Mouse (Mus musculus) stomach, postnatal 0 days (tissue): ENCODE results near the gene Nktr. TPM values are rescaled to one million over a fixed set of nuclear protein-coding genes. Genes with fewer than 3 reads are reported as not detected.

Experiments used
- ATAC-seq: fragments of 200-750 bp; cut with Nextera tagmentation; 2 replicates; pipeline ENCODE4 v1.8.0; 2017; ENCODE audit not compliant: low FRiP score, low TSS enrichment
- DNase-seq: peaks from one replicate; pipeline ENCODE4 v3.0.0-alpha.2; 2016; ENCODE audit warnings: low spot score
- H3K27ac ChIP-seq: fragments of 300-500 bp; sonication (generic); replicated peaks from 2 replicates; pipeline ENCODE4 v1.5.1; 2014; ENCODE audit warnings: mild to moderate bottlenecking, control low read depth
- H3K27me3 ChIP-seq: fragments of 300-500 bp; sonication (generic); 2 replicates; pipeline ENCODE4 v1.6.1; 2014; ENCODE audit warnings: low read length; ENCODE audit not compliant: control insufficient read depth, insufficient read depth
- H3K36me3 ChIP-seq: fragments of 300-500 bp; sonication (generic); 2 replicates; pipeline ENCODE4 v1.6.1; 2014; ENCODE audit warnings: low read length, mixed read lengths; ENCODE audit not compliant: control insufficient read depth, insufficient read depth
- H3K4me1 ChIP-seq: fragments of 300-500 bp; sonication (generic); replicated peaks from 2 replicates; pipeline ENCODE4 v1.6.1; 2014; ENCODE audit warnings: antibody characterized with exemption; ENCODE audit not compliant: control insufficient read depth, insufficient read depth
- H3K4me2 ChIP-seq: fragments of 300-500 bp; sonication (generic); replicated peaks from 2 replicates; pipeline ENCODE4 v1.6.1; 2014; ENCODE audit warnings: low read depth, mild to moderate bottlenecking, control low read depth, moderate library complexity
- H3K4me3 ChIP-seq: fragments of 300-500 bp; sonication (generic); 2 replicates; pipeline ENCODE4 v1.5.1; 2014; ENCODE audit warnings: low read depth, low read length, control low read depth
- H3K9ac ChIP-seq: fragments of 300-500 bp; sonication (generic); 2 replicates; pipeline ENCODE4 v1.6.1; 2014; ENCODE audit warnings: mild to moderate bottlenecking, low read length, control low read depth, mixed read lengths
- H3K9me3 ChIP-seq: fragments of 300-500 bp; sonication (generic); 2 replicates; pipeline ENCODE4 v1.6.1; 2016; ENCODE audit warnings: low read length; ENCODE audit not compliant: control insufficient read depth
- CTCF ChIP-seq: IDR thresholded peaks from 2 replicates; pipeline ENCODE4 v1.5.1; 2016; ENCODE audit warnings: antibody characterized with exemption, low read depth, mild to moderate bottlenecking, moderate library complexity
- EP300 ChIP-seq: optimal IDR thresholded peaks from 2 replicates; pipeline ENCODE3; 2016; ENCODE audit warnings: antibody characterized with exemption
- WGBS: fragments of 180-500 bp; shearing (Covaris S2); extraction: QIAGEN DNeasy Blood & Tissue Kit; methylation state at CpG from one replicate; pipeline ENCODE4 v1.1.7; 2014; 5-methylcytosine and 5-hydroxymethylcytosine counted together
- polyA plus RNA-seq: library from polyadenylated mRNA; unstranded; fragments of >200 nt; fragmentation: Nextera tagmentation; extraction: Ambion mirVana; gene quantifications from 2 replicates; pipeline ENCODE4 v1.2.1, GENCODE M21; 2015

The Nktr gene
- polyA plus RNA-seq, 1 experiment from 2014 or later, result 32.0 TPM

DNA sequence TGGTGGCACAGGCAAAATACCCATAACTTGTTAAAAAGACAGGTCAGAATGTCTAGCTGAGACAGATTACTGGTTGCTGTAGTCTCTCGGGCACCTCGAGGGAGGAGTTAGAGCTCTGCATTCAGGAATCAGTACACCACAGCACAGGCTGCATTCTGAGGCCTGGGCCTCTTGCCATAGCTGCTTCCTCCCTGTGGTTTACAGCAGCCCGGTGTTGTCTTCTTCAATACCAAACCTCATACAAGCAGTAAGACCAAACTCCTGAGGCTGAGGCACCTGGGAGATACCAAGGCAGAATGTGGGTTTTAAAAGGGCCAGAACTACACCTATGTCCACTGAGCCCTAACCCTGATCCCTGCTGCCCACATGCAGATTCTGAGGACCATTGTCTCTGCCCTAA lies 38.5 kb downstream of the Nktr start:
- 21% methylated on average over 3 of the region's 3 CpGs for WGBS
- ATAC-seq, result no peak
- DNase-seq, result peak; percentile 27
- Histone ChIP-seq H3K9me3 (no peaks in the 10 kb centered on the region), H3K4me3 (no peak overlapping the region), H3K27ac (0 out of 2 replicates have a peak overlapping the region, but pooled peaks have one; percentile 13), H3K27me3 (no peaks in the 10 kb centered on the region), H3K9ac (no peak overlapping the region), H3K4me1 (0 out of 2 replicates have a peak, but pooled peaks cover 8% of the 10 kb centered on the region), H3K4me2 (no peak overlapping the region), H3K36me3 (peaks cover 17% of the 10 kb centered on the region; the same call in 1 of the 2 replicates)
- no peak for TF ChIP-seq EP300
- no peak for TF ChIP-seq CTCF

DNA sequence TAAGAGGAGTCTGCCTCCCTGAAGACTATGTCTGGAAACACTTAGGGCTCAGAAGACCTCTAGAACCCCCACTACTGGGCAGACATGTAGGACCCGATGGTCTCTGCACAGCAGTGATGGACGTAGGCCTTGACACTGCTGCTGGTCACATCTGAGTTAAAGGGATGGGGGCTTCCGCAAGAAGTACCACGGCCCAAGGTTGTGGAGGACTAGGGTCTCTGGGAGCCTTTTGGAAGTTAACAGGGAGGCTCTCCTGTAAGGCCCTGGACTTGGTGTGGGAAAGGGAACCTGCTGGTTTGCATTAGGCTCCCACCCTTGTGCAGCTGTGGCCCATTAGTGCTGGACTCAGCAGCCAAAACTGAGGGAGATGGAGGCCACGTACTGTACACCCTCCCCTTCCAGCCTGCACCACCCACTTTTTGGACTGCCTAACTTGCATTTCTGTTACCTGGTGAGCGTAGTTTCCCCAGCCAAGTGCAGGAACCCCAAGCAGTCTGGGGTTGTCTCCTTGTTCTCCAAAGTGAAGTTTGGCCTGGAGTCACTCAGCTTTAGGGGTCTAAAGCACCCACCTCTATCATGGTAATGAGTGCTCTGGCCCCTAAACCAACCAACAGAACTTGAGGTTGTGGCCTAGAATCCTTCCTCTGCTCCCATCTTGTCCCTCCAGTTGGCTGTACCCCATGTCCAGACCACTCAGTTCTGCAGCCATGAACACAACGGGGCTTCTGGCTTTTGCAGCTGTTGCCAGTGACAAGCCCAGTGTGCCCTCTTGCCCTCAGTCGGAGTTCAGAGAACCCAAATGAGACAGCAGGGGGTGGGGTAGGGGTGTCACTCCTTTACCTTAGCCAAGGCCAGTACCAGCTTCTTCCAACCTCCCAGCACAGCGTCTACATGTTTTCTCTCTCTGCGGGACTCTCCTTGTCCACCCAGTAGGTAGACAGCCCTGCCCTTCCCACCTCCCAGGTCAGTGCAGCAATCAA lies 39.2 kb downstream of the Nktr start:
- Histone ChIP-seq H3K27ac (0 out of 2 replicates have a peak overlapping the region, but pooled peaks have one; percentile 13), H3K4me3 (no peak overlapping the region), H3K9me3 (no peaks in the 10 kb centered on the region), H3K4me1 (0 out of 2 replicates have a peak, but pooled peaks cover 8% of the 10 kb centered on the region), H3K36me3 (peaks cover 13% of the 10 kb centered on the region; the same call in 1 of the 2 replicates), H3K27me3 (no peaks in the 10 kb centered on the region), H3K4me2 (peak overlapping the region; percentile 96), H3K9ac (0 out of 2 replicates have a peak overlapping the region, but pooled peaks have one; percentile 89)
- TF ChIP-seq EP300 (no peak), CTCF (no peak)
- ATAC-seq, result no peak
- peak; percentile 38 for DNase-seq
- WGBS, result 47% methylated on average over 10 of the region's 10 CpGs

- under 1% methylated on average over 81 of the region's 97 CpGs for WGBS
- TF ChIP-seq CTCF, result no peak
- no peak for TF ChIP-seq EP300
- H3K36me3 ChIP-seq, result peaks cover 8% of the 10 kb centered on the region; the same call in 1 of the 2 replicates
- peak within 1 kb of the TSS; percentile 73 for H3K4me3 ChIP-seq
- peak; percentile 69 for DNase-seq
- H3K4me1 ChIP-seq, result 0 out of 2 replicates have a peak, but pooled peaks cover 8% of the 10 kb centered on the region
- ATAC-seq, result peak; percentile 74
- H3K4me2 ChIP-seq, result peak within 1 kb of the TSS; percentile 96
- peak within 1 kb of the TSS; percentile 92 for H3K27ac ChIP-seq
- peak within 1 kb of the TSS; percentile 89 for H3K9ac ChIP-seq
- no peaks in the 10 kb centered on the region for H3K27me3 ChIP-seq
- no peaks in the 10 kb centered on the region for H3K9me3 ChIP-seq
These were observed 40.4 kb downstream of the Nktr start, which contains the start of gene Zfp651 for GRCm38 (mm10) chr9:121759091-121760081. Gene Zfp651 (plus strand): TSS chr9:121759330.

DNA sequence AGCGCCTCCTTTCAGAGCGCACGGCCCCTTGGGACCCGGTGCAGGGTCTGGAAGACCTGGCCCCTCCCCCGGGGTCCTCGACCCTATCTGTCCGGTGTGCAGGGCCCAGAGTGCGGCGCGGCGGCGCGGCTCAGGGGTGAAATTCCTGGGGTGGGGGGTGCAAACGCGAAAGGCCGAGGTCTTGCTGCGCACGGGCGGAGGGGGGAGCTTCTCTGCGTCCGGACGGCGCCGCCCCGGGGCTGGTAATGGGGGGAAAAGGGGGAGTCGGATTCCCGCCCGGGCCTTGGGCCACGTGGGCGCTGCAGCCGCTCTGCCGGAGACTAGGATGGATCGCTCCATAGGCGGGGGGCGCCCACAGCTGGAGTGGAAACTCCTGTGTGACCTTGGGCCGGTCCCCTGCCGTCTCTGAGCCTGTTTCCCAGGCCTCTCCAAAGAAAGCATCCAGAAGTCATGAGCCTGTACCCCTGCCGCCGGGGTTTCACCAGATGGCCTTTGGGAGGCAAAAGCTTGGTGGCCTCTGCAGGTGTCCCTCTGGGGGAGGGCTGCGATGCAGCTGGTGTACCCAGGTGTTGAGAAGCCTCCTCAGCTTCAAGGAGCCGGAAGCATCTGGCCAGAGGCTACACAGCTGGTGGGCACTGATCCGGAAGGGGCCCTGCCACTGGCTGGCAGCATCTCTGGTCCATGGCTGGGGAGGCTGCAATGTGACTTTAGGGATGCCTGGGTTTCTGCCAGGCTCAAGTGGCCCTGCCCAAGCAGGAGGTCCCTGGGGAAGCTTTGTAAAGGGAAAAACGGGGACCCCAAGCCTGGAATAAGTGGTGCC lies 41.5 kb downstream of the Nktr start:
- Histone ChIP-seq H3K27me3 (no peaks in the 10 kb centered on the region), H3K4me1 (0 out of 2 replicates have a peak, but pooled peaks cover 8% of the 10 kb centered on the region), H3K9ac (peak overlapping the region; percentile 89), H3K36me3 (peaks cover 7% of the 10 kb centered on the region; the same call in 1 of the 2 replicates), H3K4me3 (peak overlapping the region; percentile 73), H3K4me2 (peak overlapping the region; percentile 96), H3K9me3 (no peaks in the 10 kb centered on the region), H3K27ac (peak overlapping the region; percentile 92)
- peak; percentile 67 for ATAC-seq
- no peak for TF ChIP-seq CTCF
- no peak for TF ChIP-seq EP300
- DNase-seq, result peak; percentile 77
- 2% methylated on average over 43 of the region's 43 CpGs for WGBS
